Comparison of ENCODE assay signal across 8 mouse cellular contexts in the genomic region with DNA sequence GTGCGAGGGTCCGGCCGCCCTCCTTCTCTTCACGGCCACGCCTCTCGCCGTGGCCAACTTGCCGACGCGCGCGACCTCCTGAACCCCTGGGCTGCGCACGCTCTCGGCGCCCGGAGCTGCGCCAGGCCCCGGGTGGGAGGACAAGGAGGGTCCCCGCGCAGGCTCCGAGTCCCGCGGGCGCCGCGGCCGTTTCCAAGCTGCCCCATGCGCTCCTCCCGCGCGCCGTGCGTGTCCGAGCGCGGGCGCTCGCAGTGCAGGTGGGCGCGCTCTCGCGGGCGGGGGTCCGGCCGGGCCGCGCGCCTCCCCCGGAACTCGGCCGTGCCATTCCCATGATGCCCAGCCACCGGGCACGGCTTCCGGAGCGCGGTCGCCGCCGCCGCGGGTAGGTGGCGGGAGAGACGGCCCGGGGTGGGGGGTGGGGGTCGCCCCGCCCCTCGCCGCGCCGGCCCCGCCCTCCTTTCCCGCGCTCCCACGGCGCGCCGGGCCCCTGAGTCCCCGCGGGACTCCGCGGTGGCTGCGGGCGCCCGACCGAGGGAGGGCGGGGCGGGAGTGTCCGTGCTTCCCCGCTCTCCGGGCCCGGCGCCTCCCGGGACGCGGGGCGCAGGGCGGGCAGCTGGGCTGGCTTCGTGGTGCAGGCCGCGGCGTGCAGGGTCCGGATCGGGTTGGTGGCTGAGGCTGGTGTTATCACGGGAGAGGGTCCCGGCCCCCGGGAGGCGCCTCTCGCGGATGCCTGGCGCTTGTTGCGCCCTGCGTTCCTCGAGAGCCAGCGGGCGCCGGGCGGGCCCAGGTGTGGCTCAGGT. TPM values are rescaled to one million over a fixed set of nuclear protein-coding genes. Genes with fewer than 3 reads are reported as not detected.
DNase-seq lines count a peak whose midpoint lies in the region; ATAC-seq and TF ChIP-seq lines count a peak whose summit lies in the region.

A gene (plus strand): TSS at position 286 of the 800 bp plus-strand sequence.

- H3K27ac ChIP-seq in forebrain, embryonic 14.5 days (ENCODE audit: low read depth, low read length): peak within 1 kb of the TSS; percentile 65; the same call in 1 of the 2 replicates
- peak within 1 kb of the TSS; percentile 80 for H3K27ac ChIP-seq in hindbrain, embryonic 16.5 days (ENCODE audit: low read depth, low read length)
- H3K27ac ChIP-seq in midbrain, embryonic 13.5 days: peak within 1 kb of the TSS; percentile 79
- peak within 1 kb of the TSS; percentile 39; the same call in 1 of the 2 replicates for H3K27ac ChIP-seq in testis, adult 2 months (ENCODE audit: control insufficient read depth, insufficient read depth, low read depth, low read length)

- peak within 1 kb of the TSS; percentile 87 for H3K9ac ChIP-seq in forebrain, embryonic 14.5 days (ENCODE audit: low read length)
- peak within 1 kb of the TSS; percentile 83 for H3K9ac ChIP-seq in hindbrain, embryonic 16.5 days (ENCODE audit: low read depth, low read length)
- peak within 1 kb of the TSS; percentile 88 for H3K9ac ChIP-seq in midbrain, embryonic 13.5 days (replicated peaks)

- peak within 1 kb of the TSS; percentile 72 for H3K4me3 ChIP-seq in forebrain, embryonic 14.5 days (ENCODE audit: low read depth, low read length)
- peak within 1 kb of the TSS; percentile 72 for H3K4me3 ChIP-seq in hindbrain, embryonic 16.5 days (ENCODE audit: low read length)
- H3K4me3 ChIP-seq in midbrain, embryonic 13.5 days (replicated peaks): peak within 1 kb of the TSS; percentile 64
- peak within 1 kb of the TSS; percentile 88 for H3K4me3 ChIP-seq in testis, adult 2 months (ENCODE audit: control insufficient read depth, low read depth, low read length)

- no peak for TF ChIP-seq CTCF in testis, adult 2 months (IDR thresholded peaks at IDR 0.05; ENCODE audit: control insufficient read depth, insufficient read depth, insufficient replicate concordance, low read depth, low read length)

- WGBS in forebrain, embryonic 14.5 days: under 1% methylated on average over 85 of the region's 118 CpGs
- under 1% methylated on average over 54 of the region's 118 CpGs for WGBS in hindbrain, embryonic 16.5 days
- WGBS in midbrain, embryonic 13.5 days: under 1% methylated on average over 101 of the region's 118 CpGs

- no peaks in the 10 kb centered on the region for H3K27me3 ChIP-seq in forebrain, embryonic 14.5 days (replicated peaks; ENCODE audit: control insufficient read depth, insufficient read depth, low read length)
- H3K27me3 ChIP-seq in hindbrain, embryonic 16.5 days (replicated peaks; ENCODE audit: control insufficient read depth, insufficient read depth, low read length): no peaks in the 10 kb centered on the region
- peaks cover 4% of the 10 kb centered on the region; the same call in 1 of the 2 replicates for H3K27me3 ChIP-seq in midbrain, embryonic 13.5 days
- H3K27me3 ChIP-seq in testis, adult 2 months (ENCODE audit: control insufficient read depth, insufficient read depth, low read length): no peaks in the 10 kb centered on the region

- H3K9me3 ChIP-seq in forebrain, embryonic 14.5 days (replicated peaks; ENCODE audit: control insufficient read depth, low read length): no peaks in the 10 kb centered on the region
- H3K9me3 ChIP-seq in hindbrain, embryonic 16.5 days (ENCODE audit: control insufficient read depth, low read length): no peaks in the 10 kb centered on the region
- H3K9me3 ChIP-seq in midbrain, embryonic 13.5 days: no peaks in the 10 kb centered on the region

- no peak for TF ChIP-seq POLR2A in testis, adult 2 months (IDR thresholded peaks at IDR 0.05; ENCODE audit: control insufficient read depth, low read depth, low read length)

- peak; percentile 19 for DNase-seq in CD4-positive, CD25-positive, alpha-beta regulatory T cell, adult 2 months (ENCODE audit: low read depth, low spot score)
- DNase-seq in forebrain, embryonic 14.5 days (ENCODE audit: low spot score): peak; percentile 59
- peak in 1 of 2 experiments; percentile 59 for DNase-seq in left cerebral cortex, postnatal 25 days (ENCODE audit: low spot score in 2 of 2)

- intact Hi-C loops in left cerebral cortex, postnatal 25 days (cut with DNase I): no loop called here

- no peak for ATAC-seq in CD4-positive, CD25-positive, alpha-beta regulatory T cell, adult 4 months
- peak; percentile 37; the same call in 1 of the 2 replicates for ATAC-seq in cerebellum, adult (ENCODE audit: insufficient number of reproducible peaks, low FRiP score, low TSS enrichment)
- peak; percentile 81 for ATAC-seq in forebrain, embryonic 14.5 days
- peak; percentile 85 for ATAC-seq in hindbrain, embryonic 16.5 days
- peak; percentile 80 for ATAC-seq in midbrain, embryonic 13.5 days

- H3K36me3 ChIP-seq in forebrain, embryonic 14.5 days (ENCODE audit: control insufficient read depth, insufficient read depth, low read length): peaks cover 19% of the 10 kb centered on the region
- H3K36me3 ChIP-seq in hindbrain, embryonic 16.5 days (ENCODE audit: control insufficient read depth, insufficient read depth, low read length): peaks cover 10% of the 10 kb centered on the region; the same call in 1 of the 2 replicates
- peaks cover 28% of the 10 kb centered on the region for H3K36me3 ChIP-seq in midbrain, embryonic 13.5 days
- no peaks in the 10 kb centered on the region for H3K36me3 ChIP-seq in testis, adult 2 months (ENCODE audit: control insufficient read depth, insufficient read depth, low read length)

- H3K4me2 ChIP-seq in forebrain, embryonic 14.5 days (ENCODE audit: low read length): peak within 1 kb of the TSS; percentile 95
- H3K4me2 ChIP-seq in hindbrain, embryonic 16.5 days (ENCODE audit: low read length): peak within 1 kb of the TSS; percentile 88
- peak within 1 kb of the TSS; percentile 94 for H3K4me2 ChIP-seq in midbrain, embryonic 13.5 days (replicated peaks)

- H3K4me1 ChIP-seq in forebrain, embryonic 14.5 days (ENCODE audit: control insufficient read depth, insufficient read depth, low read length): peaks cover 9% of the 10 kb centered on the region
- peaks cover 10% of the 10 kb centered on the region for H3K4me1 ChIP-seq in hindbrain, embryonic 16.5 days (ENCODE audit: control insufficient read depth, insufficient read depth, low read depth, low read length)
- peaks cover 21% of the 10 kb centered on the region for H3K4me1 ChIP-seq in midbrain, embryonic 13.5 days (replicated peaks)
- peaks cover 14% of the 10 kb centered on the region for H3K4me1 ChIP-seq in testis, adult 2 months (ENCODE audit: control insufficient read depth, insufficient read depth, low read length)

RNA-seq across cellular contexts. Expression of the gene that starts here (rescaled TPM):
- polyA plus RNA-seq in CD4-positive, CD25-positive, alpha-beta regulatory T cell, adult 4 months (2017; shearing (Covaris generic)): not detected
- 4.6 and 5.6 TPM in 2 replicates for polyA plus RNA-seq in forebrain, embryonic 14.5 days (2014; fragmentation: Nextera tagmentation; extraction: Ambion mirVana)
- 14.5 and 17.4 TPM in 2 replicates for polyA plus RNA-seq in hindbrain, embryonic 16.5 days (2015; fragmentation: Nextera tagmentation; extraction: Ambion mirVana)
- total RNA-seq in left cerebral cortex, postnatal 25 days (2021): 10 to 100 TPM; 23.5 to 29.0 TPM
- polyA plus RNA-seq in midbrain, embryonic 13.5 days (2015; fragmentation: Nextera tagmentation; extraction: Ambion mirVana): 10.7 and 11.8 TPM in 2 replicates
- 11.9 and 13.0 TPM in 2 replicates for polyA plus RNA-seq in testis, adult 2 months (2012; rRNA removed)
